Mouse (Mus musculus) stomach, postnatal 0 days (tissue): ENCODE measurements around the gene Gtf2a1. TPM values are rescaled to one million over a fixed set of nuclear protein-coding genes. Genes with fewer than 3 reads are reported as not detected.
"Not testable (repeated sequence)": the region's sequence is repeated elsewhere in the genome, so short reads cannot be mapped to it uniquely, and the experiment has no call there.

Experiments
- ATAC-seq: fragments of 200-750 bp; cut with Nextera tagmentation; 2 replicates; pipeline ENCODE4 v1.8.0; 2017; ENCODE audit not compliant: low FRiP score, low TSS enrichment
- DNase-seq: peaks from one replicate; pipeline ENCODE4 v3.0.0-alpha.2; 2016; ENCODE audit warnings: low spot score
- H3K27ac ChIP-seq: fragments of 300-500 bp; sonication (generic); replicated peaks from 2 replicates; pipeline ENCODE4 v1.5.1; 2014; ENCODE audit warnings: mild to moderate bottlenecking, control low read depth
- H3K27me3 ChIP-seq: fragments of 300-500 bp; sonication (generic); 2 replicates; pipeline ENCODE4 v1.6.1; 2014; ENCODE audit warnings: low read length; ENCODE audit not compliant: control insufficient read depth, insufficient read depth
- H3K36me3 ChIP-seq: fragments of 300-500 bp; sonication (generic); 2 replicates; pipeline ENCODE4 v1.6.1; 2014; ENCODE audit warnings: low read length, mixed read lengths; ENCODE audit not compliant: control insufficient read depth, insufficient read depth
- H3K4me1 ChIP-seq: fragments of 300-500 bp; sonication (generic); replicated peaks from 2 replicates; pipeline ENCODE4 v1.6.1; 2014; ENCODE audit warnings: antibody characterized with exemption; ENCODE audit not compliant: control insufficient read depth, insufficient read depth
- H3K4me2 ChIP-seq: fragments of 300-500 bp; sonication (generic); replicated peaks from 2 replicates; pipeline ENCODE4 v1.6.1; 2014; ENCODE audit warnings: low read depth, mild to moderate bottlenecking, control low read depth, moderate library complexity
- H3K4me3 ChIP-seq: fragments of 300-500 bp; sonication (generic); 2 replicates; pipeline ENCODE4 v1.5.1; 2014; ENCODE audit warnings: low read depth, low read length, control low read depth
- H3K9ac ChIP-seq: fragments of 300-500 bp; sonication (generic); 2 replicates; pipeline ENCODE4 v1.6.1; 2014; ENCODE audit warnings: mild to moderate bottlenecking, low read length, control low read depth, mixed read lengths
- H3K9me3 ChIP-seq: fragments of 300-500 bp; sonication (generic); 2 replicates; pipeline ENCODE4 v1.6.1; 2016; ENCODE audit warnings: low read length; ENCODE audit not compliant: control insufficient read depth
- CTCF ChIP-seq: IDR thresholded peaks from 2 replicates; pipeline ENCODE4 v1.5.1; 2016; ENCODE audit warnings: antibody characterized with exemption, low read depth, mild to moderate bottlenecking, moderate library complexity
- EP300 ChIP-seq: optimal IDR thresholded peaks from 2 replicates; pipeline ENCODE3; 2016; ENCODE audit warnings: antibody characterized with exemption
- WGBS: fragments of 180-500 bp; shearing (Covaris S2); extraction: QIAGEN DNeasy Blood & Tissue Kit; methylation state at CpG from one replicate; pipeline ENCODE4 v1.1.7; 2014; 5-methylcytosine and 5-hydroxymethylcytosine counted together
- polyA plus RNA-seq: library from polyadenylated mRNA; unstranded; fragments of >200 nt; fragmentation: Nextera tagmentation; extraction: Ambion mirVana; gene quantifications from 2 replicates; pipeline ENCODE4 v1.2.1, GENCODE M21; 2015

Gtf2a1 gene
- polyA plus RNA-seq, 1 experiment from 2014 or later = 18.9 TPM

DNA sequence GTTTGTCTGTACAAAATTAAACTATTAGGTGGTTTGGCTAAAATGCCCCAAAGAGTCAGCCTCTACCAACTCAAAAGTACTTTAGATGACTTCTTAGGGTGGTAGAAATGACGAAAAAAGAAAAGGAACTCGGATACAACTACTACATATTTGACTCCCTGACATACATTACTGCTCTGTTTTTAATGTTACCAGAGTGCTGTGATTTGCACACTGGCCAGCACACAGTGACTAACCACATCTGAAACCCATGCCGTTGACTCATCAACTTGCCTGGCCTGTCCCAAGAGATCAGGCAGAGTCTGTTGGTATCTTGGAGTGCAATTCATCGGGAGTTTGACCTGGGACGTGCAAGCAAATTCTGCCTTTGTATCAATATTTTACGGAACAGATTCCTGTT lies 429 bp upstream of the Gtf2a1 start:
- DNase-seq (peak; percentile 45), ATAC-seq (no peak)
- H3K9me3 ChIP-seq = no peaks in the 10 kb centered on the region
- no peaks in the 10 kb centered on the region for H3K27me3 ChIP-seq
- H3K4me3 ChIP-seq = peak overlapping the region; percentile 92
- peak overlapping the region; percentile 78 for H3K9ac ChIP-seq
- TF ChIP-seq CTCF = no peak
- no peak for TF ChIP-seq EP300
- WGBS = 18% methylated on average over 6 of the region's 6 CpGs
- peak overlapping the region; percentile 60 for H3K4me2 ChIP-seq
- no peaks in the 10 kb centered on the region for H3K4me1 ChIP-seq
- peak overlapping the region; percentile 100 for H3K27ac ChIP-seq
- no peaks in the 10 kb centered on the region for H3K36me3 ChIP-seq

GRCm38 (mm10) chr12:91589542-91589846 lies 793 bp downstream of the Gtf2a1 start:
- no peaks in the 10 kb centered on the region for H3K36me3 ChIP-seq
- peak overlapping the region; percentile 51 for H3K4me2 ChIP-seq
- ATAC-seq (no peak), DNase-seq (no peak)
- TF ChIP-seq EP300 (no peak), CTCF (no peak)
- H3K4me1 ChIP-seq = no peaks in the 10 kb centered on the region
- under 1% methylated on average over 11 of the region's 11 CpGs for WGBS
- H3K4me3 ChIP-seq = peak overlapping the region; percentile 92
- peak overlapping the region; percentile 100 for H3K27ac ChIP-seq
- H3K27me3 ChIP-seq = no peaks in the 10 kb centered on the region
- H3K9ac ChIP-seq = peak overlapping the region; percentile 100
- H3K9me3 ChIP-seq = no peaks in the 10 kb centered on the region

GRCm38 (mm10) chr12:91588670-91589541 lies 1.4 kb downstream of the Gtf2a1 start:
- WGBS = under 1% methylated on average over 54 of the region's 83 CpGs
- H3K9ac ChIP-seq = peak overlapping the region; percentile 100
- peak overlapping the region; percentile 100 for H3K27ac ChIP-seq
- peak; percentile 65 for DNase-seq
- H3K9me3 ChIP-seq = no peaks in the 10 kb centered on the region
- peak overlapping the region; percentile 51 for H3K4me2 ChIP-seq
- peak overlapping the region; percentile 92 for H3K4me3 ChIP-seq
- no peaks in the 10 kb centered on the region for H3K36me3 ChIP-seq
- ATAC-seq = peak; percentile 25; the same call in 1 of the 2 replicates
- H3K4me1 ChIP-seq = no peaks in the 10 kb centered on the region
- H3K27me3 ChIP-seq = no peaks in the 10 kb centered on the region
- TF ChIP-seq CTCF (no peak), EP300 (no peak)

- ATAC-seq = peak; percentile 89
- whole genome bisulfite sequencing = under 1% methylated on average over 32 of the region's 32 CpGs
Measured at GRCm38 (mm10) chr12:91588176-91588669, 2.1 kb downstream of the Gtf2a1 start.

DNA sequence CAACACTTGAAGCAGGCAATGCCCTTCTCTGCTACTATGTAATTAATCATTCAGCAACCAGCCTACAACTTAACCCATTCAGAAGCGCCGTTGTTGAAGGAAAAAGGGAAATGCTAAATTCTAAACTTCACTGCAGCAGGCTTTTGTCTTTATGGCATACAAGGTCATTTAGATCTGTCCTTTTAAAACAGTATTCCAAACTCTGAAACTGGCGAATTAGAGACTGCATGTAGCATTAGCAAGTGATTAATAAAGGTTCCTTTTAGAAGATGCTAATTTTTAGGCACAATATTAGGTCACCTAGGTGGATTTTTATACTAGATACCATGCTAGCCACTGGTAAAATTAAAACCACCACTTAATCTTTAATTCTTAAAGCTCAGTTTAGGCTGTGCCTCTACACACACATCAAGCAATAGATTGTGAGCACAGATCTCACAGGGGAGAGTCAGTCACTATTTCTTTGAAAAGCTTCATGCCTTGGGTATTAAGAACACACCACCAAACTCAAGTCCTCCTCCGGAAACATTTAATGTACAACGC lies 2.7 kb downstream of the Gtf2a1 start:
- no peaks in the 10 kb centered on the region for H3K4me1 ChIP-seq
- H3K27me3 ChIP-seq = no peaks in the 10 kb centered on the region
- H3K4me3 ChIP-seq = peak overlapping the region; percentile 92
- TF ChIP-seq EP300 = no peak
- TF ChIP-seq CTCF = no peak
- H3K4me2 ChIP-seq = peak overlapping the region; percentile 51
- peak overlapping the region; percentile 100 for H3K9ac ChIP-seq
- H3K36me3 ChIP-seq = no peaks in the 10 kb centered on the region
- H3K9me3 ChIP-seq = no peaks in the 10 kb centered on the region
- no peak for DNase-seq
- WGBS = 5% methylated on average over 5 of the region's 5 CpGs
- 0 out of 2 replicates have a peak overlapping the region, but pooled peaks have one; percentile 20 for H3K27ac ChIP-seq
- ATAC-seq = no peak

More at GRCm38 (mm10) chr12:91588176-91588669, 2.1 kb downstream of the Gtf2a1 start:
- TF ChIP-seq EP300 (peak; percentile 62), CTCF (peak; percentile 9)
- Histone ChIP-seq H3K36me3 (no peaks in the 10 kb centered on the region), H3K9ac (peak overlapping the region; percentile 100), H3K4me2 (peak overlapping the region; percentile 51), H3K4me3 (peak overlapping the region; percentile 92), H3K9me3 (no peaks in the 10 kb centered on the region), H3K27me3 (no peaks in the 10 kb centered on the region), H3K4me1 (no peaks in the 10 kb centered on the region), H3K27ac (peak overlapping the region; percentile 100)
- peak; percentile 89 for DNase-seq

GRCm38 (mm10) chr12:91587077-91587476 lies 3.2 kb downstream of the Gtf2a1 start:
- Histone ChIP-seq H3K27me3 (no peaks in the 10 kb centered on the region), H3K4me2 (peak overlapping the region; percentile 51), H3K9ac (no peak overlapping the region), H3K27ac (no peak overlapping the region), H3K4me1 (no peaks in the 10 kb centered on the region), H3K36me3 (no peaks in the 10 kb centered on the region), H3K4me3 (no peak overlapping the region), H3K9me3 (no peaks in the 10 kb centered on the region)
- DNase-seq = no peak
- no peak for ATAC-seq
- WGBS = 53% methylated on average over 3 of the region's 3 CpGs
- no peak for TF ChIP-seq EP300
- TF ChIP-seq CTCF = no peak

DNA sequence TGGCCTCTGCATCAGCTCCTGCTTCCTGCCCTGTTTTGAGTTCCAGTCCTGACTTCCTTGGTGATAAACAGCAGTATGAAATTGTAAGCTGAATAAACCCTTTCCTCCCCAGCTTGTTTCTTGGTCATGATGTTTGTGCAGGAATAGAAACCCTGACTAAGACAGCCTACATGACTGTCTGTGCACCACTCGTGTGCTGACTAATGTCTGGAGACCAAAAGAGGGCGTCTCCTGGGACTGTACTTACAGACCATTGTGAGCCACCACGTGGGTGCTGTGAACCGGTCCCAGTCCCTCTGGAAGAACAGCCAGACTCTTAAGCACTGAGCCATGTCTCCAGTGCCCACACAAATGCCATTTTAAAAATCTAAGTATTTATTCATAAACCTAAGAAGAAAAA lies 4.5 kb downstream of the Gtf2a1 start:
- H3K4me1 ChIP-seq, H3K4me2 ChIP-seq, DNase-seq, H3K9me3 ChIP-seq, H3K9ac ChIP-seq, H3K4me3 ChIP-seq, H3K27ac ChIP-seq, H3K36me3 ChIP-seq, ATAC-seq, H3K27me3 ChIP-seq: not testable (repeated sequence)
- WGBS = 93% methylated on average over 4 of the region's 4 CpGs
